In the genomic region with DNA sequence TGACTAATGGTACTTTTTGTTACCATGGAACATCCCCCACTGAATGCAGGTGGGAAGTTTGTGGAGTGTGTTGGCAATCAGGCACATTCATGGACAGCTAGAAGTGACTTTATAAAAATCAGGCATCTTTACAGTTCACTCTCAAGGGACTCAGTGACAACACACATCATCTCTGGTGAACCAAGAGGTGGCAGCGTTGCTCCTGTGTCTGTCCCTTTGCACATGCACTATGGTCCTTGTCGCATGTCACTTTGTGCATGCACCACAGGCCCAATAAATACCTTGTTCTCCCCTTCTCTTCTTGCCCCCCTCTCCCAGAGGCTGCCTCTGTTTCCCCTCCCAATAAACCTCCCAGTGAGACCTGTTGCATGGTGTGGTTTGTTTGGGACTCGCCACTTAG, we compare ENCODE assay signal across 9 mouse cellular contexts.
DNase-seq lines count a peak whose midpoint lies in the region; TF ChIP-seq lines count a peak whose summit lies in the region.
"Had no signal": no experiment of that assay in that cellular context is flagged by ENCODE, and none has a peak within 500 bp of the region (broad histone marks: within the 10 kb centered on the region; RNA-seq: fewer than 3 reads in every experiment).

No protein-coding gene starts in this region.

- no peak for TF ChIP-seq EP300 in ES-Bruce4 (IDR thresholded peaks at IDR 0.05; ENCODE audit: insufficient read depth, low read depth, low read length)

- no peak for TF ChIP-seq POLR2A in ES-Bruce4 (IDR thresholded peaks at IDR 0.05; ENCODE audit: insufficient read depth, low read length)
- no peak for TF ChIP-seq POLR2A in cortical plate, adult 2 months (IDR thresholded peaks at IDR 0.05; ENCODE audit: extremely low read depth, insufficient read depth, low read length)

- no peaks in the 10 kb centered on the region for H3K27me3 ChIP-seq in ES-Bruce4 (ENCODE audit: control insufficient read depth, insufficient read depth, low read length, poor library complexity, severe bottlenecking)
- H3K27me3 ChIP-seq: neural tube, embryonic 12.5 days had no signal

- peak; percentile 47 for TF ChIP-seq CTCF in ES-Bruce4 (IDR thresholded peaks at IDR 0.05; ENCODE audit: low read depth, low read length)
- peak; percentile 81 for TF ChIP-seq CTCF in cortical plate, adult 2 months (IDR thresholded peaks at IDR 0.05; ENCODE audit: extremely low read depth, insufficient read depth, low read length)

- H3K36me3 ChIP-seq in ES-Bruce4 (ENCODE audit: control insufficient read depth, insufficient read depth, low read length, poor library complexity, severe bottlenecking): no peaks in the 10 kb centered on the region
- H3K36me3 ChIP-seq: neural tube, embryonic 12.5 days had no signal

- intact Hi-C loops in heart, postnatal 36 days (cut with DNase I): no loop called here
- intact Hi-C loops in left cerebral cortex, postnatal 4 days (cut with DNase I): no loop called here
- intact Hi-C loops in left cerebral cortex, postnatal 36 days (cut with DNase I): no loop called here

- peak; percentile 61 for DNase-seq in heart, adult 11 months
- no peak for DNase-seq in heart, postnatal 36 days
- DNase-seq in left cerebral cortex, postnatal 4 days: peak; percentile 47
- no peak for DNase-seq in left cerebral cortex, postnatal 36 days (ENCODE audit: low spot score in 2 of 2)
- DNase-seq in layer of hippocampus, adult 11-12 months (ENCODE audit: low spot score): no peak
- no peak for DNase-seq in thymus, postnatal 14 days

- H3K27ac ChIP-seq in ES-Bruce4 (ENCODE audit: insufficient read depth, low read length): no peak overlapping the region
- no peak overlapping the region for H3K27ac ChIP-seq in cortical plate, adult 2 months (ENCODE audit: insufficient read depth, low read length)
- H3K27ac ChIP-seq: neural tube, embryonic 12.5 days had no signal

- no peak overlapping the region for H3K9ac ChIP-seq in ES-Bruce4 (ENCODE audit: low read depth, poor library complexity, severe bottlenecking)
- H3K9ac ChIP-seq: neural tube, embryonic 12.5 days had no signal

- H3K4me1 ChIP-seq in ES-Bruce4 (ENCODE audit: control insufficient read depth, insufficient read depth, low read length): no peaks in the 10 kb centered on the region
- no peaks in the 10 kb centered on the region for H3K4me1 ChIP-seq in cortical plate, adult 2 months (ENCODE audit: control insufficient read depth, insufficient read depth, low read length)
- H3K4me1 ChIP-seq: neural tube, embryonic 12.5 days had no signal

- no peaks in the 10 kb centered on the region for H3K9me3 ChIP-seq in ES-Bruce4 (replicated peaks; ENCODE audit: control insufficient read depth, insufficient read depth, low read length, poor library complexity, severe bottlenecking)
- H3K9me3 ChIP-seq: neural tube, embryonic 12.5 days had no signal

- no peak overlapping the region for H3K4me3 ChIP-seq in ES-Bruce4 (ENCODE audit: low read depth, low read length)
- no peak overlapping the region for H3K4me3 ChIP-seq in cortical plate, adult 2 months (ENCODE audit: insufficient read depth, low read length)
- H3K4me3 ChIP-seq: neural tube, embryonic 12.5 days had no signal

Comparison
In these comparisons a context has a peak if more than half of its experiments do, and no peak if none do; other contexts are left out.
1. DNase-seq: peak in heart, adult 11 months (single experiment) and left cerebral cortex, postnatal 4 days (single experiment); none in heart, postnatal 36 days (0 of 2), left cerebral cortex, postnatal 36 days (0 of 2), layer of hippocampus, adult 11-12 months (single experiment) and thymus, postnatal 14 days (single experiment).